Mouse (Mus musculus) brown adipose tissue, adult 24 weeks (tissue): ENCODE measurements around the gene Btrc. TPM values are rescaled to one million over a fixed set of nuclear protein-coding genes. Genes with fewer than 3 reads are reported as not detected.

ENCODE experiments used
- H3K27ac ChIP-seq: fragments of 200-500 bp; replicated peaks from 2 replicates; pipeline ENCODE4 v1.5.1; 2012; ENCODE audit warnings: low read depth, mild to moderate bottlenecking, low read length
- H3K4me1 ChIP-seq: fragments of 200-500 bp; 2 replicates; pipeline ENCODE4 v1.6.1; 2012; ENCODE audit warnings: low read length, mixed read lengths; ENCODE audit not compliant: control insufficient read depth, insufficient read depth, insufficient read length
- H3K4me3 ChIP-seq: fragments of 200-500 bp; 2 replicates; pipeline ENCODE4 v1.5.1; 2012; ENCODE audit warnings: low read depth, mild to moderate bottlenecking, low read length, moderate library complexity; ENCODE audit not compliant: insufficient read depth
- polyA plus RNA-seq: library from polyadenylated mRNA; stranded (reverse); fragments of >200 nt; gene quantifications from 2 replicates; pipeline ENCODE4 v1.2.4, GENCODE M21; 2012; ENCODE audit not compliant: missing spikeins, insufficient read depth, insufficient read length

Gene Btrc
- polyA plus RNA-seq, 1 experiment: 9.7 TPM

GRCm38 (mm10) chr19:45577141-45577750 lies 213.7 kb downstream of the Btrc start:
- Histone ChIP-seq H3K4me1 (peaks cover 6% of the 10 kb centered on the region; the same call in 1 of the 2 replicates), H3K4me3 (no peak overlapping the region), H3K27ac (no peak overlapping the region)

GRCm38 (mm10) chr19:45578976-45579375 lies 215.4 kb downstream of the Btrc start:
- Histone ChIP-seq H3K4me1 (peaks cover 6% of the 10 kb centered on the region; the same call in 1 of the 2 replicates), H3K4me3 (no peak overlapping the region), H3K27ac (no peak overlapping the region)

GRCm38 (mm10) chr19:45579416-45579815 lies 215.9 kb downstream of the Btrc start:
- Histone ChIP-seq H3K27ac (no peak overlapping the region), H3K4me1 (peaks cover 6% of the 10 kb centered on the region; the same call in 1 of the 2 replicates), H3K4me3 (no peak overlapping the region)

Other genes starting within 250 kb of the Btrc start
- not detected in 2 replicates for gene Tlx1, start 213.1 kb upstream of the Btrc start, polyA plus RNA-seq
- 0.75 TPM in 1 of 2 replicates, not detected in the other for gene Lbx1, start 127.9 kb upstream of the Btrc start, polyA plus RNA-seq
- gene Poll, start 196.8 kb downstream of the Btrc start, polyA plus RNA-seq: 6.2 and 6.3 TPM in 2 replicates
- gene Gm17018, start 196.9 kb downstream of the Btrc start, polyA plus RNA-seq: 20.1 and 26.1 TPM in 2 replicates